Mouse (Mus musculus) olfactory bulb, adult 2 months (tissue): ENCODE data around the gene Pla2g12b.

ENCODE experiments used
- CTCF ChIP-seq: fragments of 200-500 bp; IDR thresholded peaks from 2 replicates; pipeline ENCODE4 v1.5.1; 2012; ENCODE audit warnings: low read depth, mild to moderate bottlenecking, low read length, moderate library complexity; ENCODE audit not compliant: insufficient read depth
- POLR2A ChIP-seq: fragments of 200-500 bp; IDR thresholded peaks from 2 replicates; pipeline ENCODE4 v1.6.1; 2012; ENCODE audit warnings: mild to moderate bottlenecking, low read depth, low read length, moderate library complexity; ENCODE audit not compliant: insufficient read depth

- TF ChIP-seq CTCF (no peak), POLR2A (no peak)
Observed at GRCm38 (mm10) chr10:59425369-59425768, 21.9 kb downstream of the Pla2g12b start.
